Mouse (Mus musculus) forebrain, embryonic 10.5 days (tissue): ENCODE data around the gene Tmem53. TPM values are rescaled to one million over a fixed set of nuclear protein-coding genes. Genes with fewer than 3 reads are reported as not detected.
A peak's percentile ranks its signal among the peaks of the same experiment; 100 is the strongest.

ENCODE experiments used
- DNase-seq: peaks from one replicate; pipeline ENCODE4 v3.0.0-alpha.2; 2017; ENCODE audit warnings: low spot score; ENCODE audit errors: extremely low spot score
- H3K27ac ChIP-seq: fragments of 300-500 bp; sonication (generic); 2 replicates; pipeline ENCODE4 v1.5.1; 2016; ENCODE audit warnings: mild to moderate bottlenecking
- H3K27me3 ChIP-seq: fragments of 300-500 bp; sonication (generic); 2 replicates; pipeline ENCODE4 v1.6.1; 2016; ENCODE audit warnings: mild to moderate bottlenecking; ENCODE audit not compliant: poor library complexity, severe bottlenecking
- H3K36me3 ChIP-seq: fragments of 300-500 bp; sonication (generic); replicated peaks from 2 replicates; pipeline ENCODE4 v1.6.1; 2016; ENCODE audit warnings: mild to moderate bottlenecking, moderate library complexity
- H3K4me1 ChIP-seq: fragments of 300-500 bp; sonication (generic); 2 replicates; pipeline ENCODE4 v1.6.1; 2016
- H3K4me3 ChIP-seq: fragments of 300-500 bp; sonication (generic); 2 replicates; pipeline ENCODE4 v1.5.1; 2016; ENCODE audit warnings: mild to moderate bottlenecking, moderate library complexity
- H3K9me3 ChIP-seq: fragments of 300-500 bp; sonication (generic); 2 replicates; pipeline ENCODE4 v1.6.1; 2016; ENCODE audit warnings: mild to moderate bottlenecking, moderate library complexity
- WGBS: fragments of 180-500 bp; shearing (Covaris S2); methylation state at CpG from one replicate; pipeline ENCODE4 v1.1.7; 2016; 5-methylcytosine and 5-hydroxymethylcytosine counted together
- polyA plus RNA-seq: library from polyadenylated mRNA; unstranded; fragments of >200 nt; fragmentation: Nextera tagmentation; extraction: Ambion mirVana; gene quantifications from 2 replicates; pipeline ENCODE4 v1.2.1, GENCODE M21; 2016

Gene Tmem53
- polyA plus RNA-seq, 1 experiment from 2014 or later, result 7.8 TPM

- Histone ChIP-seq H3K4me3 (no peak overlapping the region), H3K9me3 (no peaks in the 10 kb centered on the region), H3K27ac (no peak overlapping the region), H3K27me3 (peaks cover 72% of the 10 kb centered on the region), H3K36me3 (no peaks in the 10 kb centered on the region), H3K4me1 (peaks cover 10% of the 10 kb centered on the region)
- DNase-seq, result no peak
- 86% methylated on average over 19 of the region's 19 CpGs for WGBS
Observed at GRCm38 (mm10) chr4:117296849-117297593, 45.3 kb downstream of the Tmem53 start.

GRCm38 (mm10) chr4:117297819-117298218 lies 46.1 kb downstream of the Tmem53 start:
- 83% methylated on average over 9 of the region's 9 CpGs for WGBS
- no peak for DNase-seq
- H3K9me3 ChIP-seq, result no peaks in the 10 kb centered on the region
- H3K27me3 ChIP-seq, result peaks cover 80% of the 10 kb centered on the region
- no peaks in the 10 kb centered on the region for H3K36me3 ChIP-seq
- H3K27ac ChIP-seq, result no peak overlapping the region
- H3K4me3 ChIP-seq, result no peak overlapping the region
- peaks cover 18% of the 10 kb centered on the region for H3K4me1 ChIP-seq

DNA sequence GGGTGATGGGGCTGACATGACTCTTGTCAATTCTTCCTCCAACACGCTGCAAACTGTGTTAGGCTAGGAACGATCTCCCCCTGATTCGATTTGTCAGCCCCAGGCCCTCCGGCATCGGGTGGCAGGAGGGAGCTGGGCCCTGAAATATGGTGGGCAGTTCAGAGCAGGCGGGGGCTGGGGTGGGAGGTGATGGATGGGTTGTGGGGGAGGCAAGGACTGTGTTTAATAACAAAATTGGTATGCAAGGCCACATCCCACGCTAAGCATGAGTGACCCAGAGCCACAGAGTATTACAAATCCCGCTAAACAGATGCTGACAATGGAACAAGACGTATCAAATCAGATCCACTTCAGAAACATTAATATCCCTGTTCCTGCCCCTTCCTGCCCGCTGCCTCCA lies 48.2 kb downstream of the Tmem53 start:
- Histone ChIP-seq H3K36me3 (no peaks in the 10 kb centered on the region), H3K4me1 (peaks cover 37% of the 10 kb centered on the region), H3K27me3 (peaks cover 94% of the 10 kb centered on the region), H3K9me3 (no peaks in the 10 kb centered on the region), H3K4me3 (no peak overlapping the region), H3K27ac (no peak overlapping the region)
- DNase-seq, result no peak
- 84% methylated on average over 10 of the region's 10 CpGs for WGBS

- Histone ChIP-seq H3K36me3 (no peaks in the 10 kb centered on the region), H3K9me3 (no peaks in the 10 kb centered on the region), H3K4me1 (peaks cover 34% of the 10 kb centered on the region), H3K27me3 (peaks cover 95% of the 10 kb centered on the region), H3K27ac (no peak overlapping the region), H3K4me3 (no peak overlapping the region)
- no peak for DNase-seq
- 46% methylated on average over 14 of the region's 14 CpGs for WGBS
Observed at GRCm38 (mm10) chr4:117302027-117302806, 50.5 kb downstream of the Tmem53 start.

- peaks cover 35% of the 10 kb centered on the region for H3K4me1 ChIP-seq
Observed at GRCm38 (mm10) chr4:117303581-117304238, 52.0 kb downstream of the Tmem53 start.

DNA sequence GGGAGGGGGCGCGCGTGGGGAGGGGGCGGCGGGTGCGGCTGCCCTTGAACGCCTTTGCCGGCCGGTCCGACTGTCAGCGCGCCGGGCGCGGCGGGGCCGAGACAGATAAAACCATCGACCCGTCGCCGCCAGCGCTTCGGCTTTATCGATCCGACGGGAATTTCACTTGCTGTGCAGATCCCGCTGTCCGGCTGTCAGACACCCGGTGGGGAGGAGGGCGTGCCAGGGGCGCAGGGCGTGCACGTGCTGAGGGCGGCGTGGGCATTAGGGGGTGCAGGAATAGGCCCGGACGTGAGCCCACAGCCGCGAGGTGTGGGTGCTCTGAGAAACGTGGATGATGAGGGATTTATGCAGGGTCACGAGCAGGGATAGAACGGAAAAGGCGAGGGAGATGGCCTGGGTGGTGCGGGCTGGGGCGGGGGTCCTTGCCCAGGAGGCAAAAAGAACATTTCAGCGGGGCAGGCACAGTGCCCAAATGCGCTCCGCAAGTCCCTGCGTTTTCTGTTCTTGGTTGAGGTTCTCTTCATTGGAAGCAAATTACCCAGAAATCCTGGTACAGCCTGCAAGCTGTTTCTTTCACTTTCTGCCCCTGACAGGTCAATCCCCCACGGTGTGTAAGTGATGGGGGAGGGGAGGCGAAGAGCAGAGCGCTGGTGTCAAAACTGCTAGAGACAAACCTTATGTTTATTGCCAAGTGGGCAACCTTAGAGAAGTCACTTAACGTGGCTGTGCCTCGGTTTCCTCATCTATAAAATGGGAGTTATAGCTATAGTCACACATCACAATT lies 52.7 kb downstream of the Tmem53 start:
- Histone ChIP-seq H3K4me3 (peak overlapping the region; percentile 55), H3K9me3 (peaks cover 2% of the 10 kb centered on the region; the same call in 1 of the 2 replicates), H3K4me1 (peaks cover 35% of the 10 kb centered on the region), H3K27me3 (peaks cover 93% of the 10 kb centered on the region), H3K36me3 (no peaks in the 10 kb centered on the region), H3K27ac (peak overlapping the region; percentile 44; the same call in 1 of the 2 replicates)
- WGBS, result 3% methylated on average over 54 of the region's 54 CpGs
- peak; percentile 30 for DNase-seq

More at GRCm38 (mm10) chr4:117303581-117304238, 52.0 kb downstream of the Tmem53 start:
- Histone ChIP-seq H3K9me3 (no peaks in the 10 kb centered on the region), H3K27me3 (peaks cover 98% of the 10 kb centered on the region), H3K36me3 (no peaks in the 10 kb centered on the region), H3K4me3 (peak overlapping the region; percentile 55), H3K27ac (peak overlapping the region; percentile 44; the same call in 1 of the 2 replicates)
- no peak for DNase-seq
- WGBS, result 5% methylated on average over 30 of the region's 30 CpGs

DNA sequence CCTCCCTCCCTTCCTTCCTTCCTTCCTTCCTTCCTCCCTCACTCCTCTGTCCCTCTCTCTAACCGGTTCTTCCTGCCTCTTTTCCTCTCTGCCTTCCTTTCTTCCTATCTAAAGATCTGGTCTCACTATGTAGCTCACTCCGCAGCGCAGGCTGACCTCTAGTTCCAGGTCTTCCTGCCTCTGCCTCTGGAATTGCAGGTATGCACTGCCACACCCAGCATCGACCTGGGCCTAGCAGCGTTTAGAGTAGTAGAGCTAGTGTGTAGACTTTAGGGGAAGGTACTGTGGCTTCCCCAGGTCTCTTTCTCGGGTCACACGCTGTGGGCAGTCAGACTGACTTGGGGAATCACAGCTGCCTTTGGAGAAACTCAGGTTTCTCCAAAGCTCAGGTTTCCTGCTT lies 53.7 kb downstream of the Tmem53 start:
- peaks cover 3% of the 10 kb centered on the region; the same call in 1 of the 2 replicates for H3K9me3 ChIP-seq

GRCm38 (mm10) chr4:117307270-117307669 lies 55.5 kb downstream of the Tmem53 start:
- Histone ChIP-seq H3K4me1 (peaks cover 37% of the 10 kb centered on the region), H3K27me3 (peaks cover 93% of the 10 kb centered on the region), H3K27ac (no peak overlapping the region), H3K4me3 (no peak overlapping the region), H3K36me3 (no peaks in the 10 kb centered on the region), H3K9me3 (peaks cover 3% of the 10 kb centered on the region; the same call in 1 of the 2 replicates)
- WGBS, result 61% methylated on average over 6 of the region's 6 CpGs
- no peak for DNase-seq

More for the DNA sequence above, 53.7 kb downstream of the Tmem53 start:
- WGBS, result 54% methylated on average over 6 of the region's 7 CpGs
- Histone ChIP-seq H3K27me3 (peaks cover 93% of the 10 kb centered on the region), H3K36me3 (no peaks in the 10 kb centered on the region), H3K27ac (no peak overlapping the region), H3K4me1 (peaks cover 35% of the 10 kb centered on the region), H3K4me3 (no peak overlapping the region)
- no peak for DNase-seq

DNA sequence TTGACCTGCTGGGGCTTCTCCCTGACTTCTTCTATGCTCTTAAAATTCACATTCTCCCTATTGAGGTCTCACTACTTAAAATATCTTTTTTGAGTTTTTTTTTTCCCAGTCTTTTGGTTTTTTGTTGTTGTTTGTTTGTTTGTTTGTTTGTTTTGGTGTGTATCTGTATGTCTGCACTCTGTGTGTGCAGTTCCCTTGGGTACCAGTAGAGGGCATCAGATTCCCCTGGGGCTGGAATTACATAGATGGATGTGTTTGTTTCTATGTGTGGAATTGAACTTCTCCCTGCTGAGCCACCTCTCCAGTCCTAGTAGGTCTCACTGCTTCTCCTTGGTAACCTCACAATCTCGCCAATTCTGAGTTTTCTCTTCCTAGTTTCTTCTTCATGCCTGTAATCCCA lies 57.7 kb downstream of the Tmem53 start:
- peaks cover 93% of the 10 kb centered on the region for H3K27me3 ChIP-seq

GRCm38 (mm10) chr4:117311891-117312290 lies 60.1 kb downstream of the Tmem53 start:
- peaks cover 3% of the 10 kb centered on the region; the same call in 1 of the 2 replicates for H3K9me3 ChIP-seq
- H3K27ac ChIP-seq, result peak overlapping the region; percentile 66; the same call in 1 of the 2 replicates
- peaks cover 33% of the 10 kb centered on the region for H3K4me1 ChIP-seq
- DNase-seq, result no peak
- H3K27me3 ChIP-seq, result peaks cover 93% of the 10 kb centered on the region
- no peak overlapping the region for H3K4me3 ChIP-seq
- no peaks in the 10 kb centered on the region for H3K36me3 ChIP-seq
- WGBS, result 47% methylated on average over 5 of the region's 5 CpGs

More for the DNA sequence above, 57.7 kb downstream of the Tmem53 start:
- 85% methylated on average over 1 of the region's 1 CpGs for WGBS
- H3K36me3 ChIP-seq, result no peaks in the 10 kb centered on the region
- H3K4me3 ChIP-seq, result no peak overlapping the region
- H3K4me1 ChIP-seq, result peaks cover 27% of the 10 kb centered on the region
- no peak overlapping the region for H3K27ac ChIP-seq
- H3K9me3 ChIP-seq, result peaks cover 3% of the 10 kb centered on the region; the same call in 1 of the 2 replicates
- no peak for DNase-seq

- peaks cover 3% of the 10 kb centered on the region; the same call in 1 of the 2 replicates for H3K9me3 ChIP-seq
- peaks cover 36% of the 10 kb centered on the region for H3K4me1 ChIP-seq
- peak overlapping the region; percentile 66 for H3K27ac ChIP-seq
- peak overlapping the region; percentile 30 for H3K4me3 ChIP-seq
- DNase-seq, result no peak
- no peaks in the 10 kb centered on the region for H3K36me3 ChIP-seq
- WGBS, result 2% methylated on average over 26 of the region's 26 CpGs
- peaks cover 93% of the 10 kb centered on the region for H3K27me3 ChIP-seq
Observed at GRCm38 (mm10) chr4:117312416-117313084, 60.8 kb downstream of the Tmem53 start.
